Mouse (Mus musculus): ENCODE data around the gene Ero1lb. TPM values are rescaled to one million over a fixed set of nuclear protein-coding genes. Genes with fewer than 3 reads are reported as not detected.

Ero1lb gene
- total RNA-seq, 2 experiments from 2014 or later, result 1.1 to 1.4 TPM

Other genes starting within 250 kb of the Ero1lb start
- gene Actn2, start 225.1 kb upstream of the Ero1lb start, total RNA-seq (2021), result 1,000 to 10,000 TPM; 1,796 to 1,855 TPM
- 10 to 100 TPM; 14.8 to 17.4 TPM for gene Heatr1, start 170.8 kb upstream of the Ero1lb start, total RNA-seq (2021)
- gene Lgals8, start 100.9 kb upstream of the Ero1lb start, total RNA-seq (2021), result 10 to 100 TPM; 30.7 to 36.4 TPM
- gene Edaradd, start 45.4 kb upstream of the Ero1lb start, total RNA-seq (2021), result under 1 TPM; 0.10 TPM
- not detected for gene Prl2c3, start 234.2 kb downstream of the Ero1lb start, total RNA-seq (2021)